Mouse (Mus musculus): ENCODE measurements around the gene Rnf152.
A peak's percentile ranks its signal among the peaks of the same experiment; 100 is the strongest.

GRCm38 (mm10) chr1:105362701-105363100, 6.2 kb upstream of the Rnf152 start:
- TF ChIP-seq POLR2A (IDR thresholded peaks at IDR 0.05; ENCODE audit: borderline replicate concordance, control insufficient read depth, low read depth, low read length) (no peak), CTCF (IDR thresholded peaks at IDR 0.05; ENCODE audit: control insufficient read depth, insufficient read depth, low read length) (peak; percentile 65)
